Mouse (Mus musculus) cerebellum, postnatal 4 days (tissue): Measurements from ENCODE around the gene Ceacam13.
"Not testable (repeated sequence)": the region's sequence is repeated elsewhere in the genome, so short reads cannot be mapped to it uniquely, and the experiment has no call there.

ENCODE experiments used
- DNase-seq, 2 experiments: peaks; one replicate each; pipeline ENCODE4 v3.0.0; 2022; ENCODE audit warnings: low spot score in 2 of 2, mixed read lengths in 1 of 2

Gene Ceacam13

DNA sequence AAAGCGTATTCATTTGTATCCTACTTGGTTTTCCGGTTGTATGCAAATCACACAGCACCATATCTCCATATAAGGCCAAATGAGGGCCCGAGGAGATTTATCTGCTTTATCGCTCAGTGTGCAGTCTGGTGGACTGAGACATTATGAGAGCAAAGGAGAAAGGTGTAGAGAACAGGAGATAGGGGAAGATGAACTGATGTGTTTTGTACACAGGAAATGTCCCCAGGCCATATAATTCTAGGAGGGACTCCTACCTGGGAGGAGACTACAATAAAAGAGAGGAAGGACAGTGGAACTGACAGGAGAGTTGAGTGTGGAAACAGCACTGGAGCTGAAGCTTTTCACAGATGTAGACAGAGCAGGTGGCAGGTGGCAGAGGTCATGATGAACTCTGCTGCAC, at the start of gene Ceacam13:
Gene Ceacam13, plus strand, starts transcription at position 301 of the 400 bp plus-strand sequence.
- no peak for DNase-seq

DNA sequence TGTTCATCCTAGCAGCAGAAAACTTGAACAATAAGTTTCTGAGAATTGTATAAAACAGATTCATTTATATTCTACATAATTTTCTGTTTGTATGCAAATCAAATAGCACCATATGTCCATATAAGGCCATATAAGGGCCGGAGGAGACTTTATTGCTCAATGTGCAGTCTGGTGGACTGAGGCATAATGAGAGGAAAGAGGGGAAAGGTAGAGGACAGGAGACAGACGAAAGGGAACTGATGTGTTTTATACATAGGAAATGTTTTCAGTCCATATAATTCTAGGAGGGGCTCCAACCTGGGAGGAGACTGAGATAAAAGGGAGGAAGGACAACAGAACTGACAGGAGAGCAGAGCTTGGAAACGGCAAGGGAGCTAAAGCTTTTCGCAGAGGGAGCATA, 37.9 kb upstream of the Ceacam13 start, which contains the start of gene Ceacam11:
Gene Ceacam11, plus strand, starts transcription at position 301 of the 400 bp plus-strand sequence.
- DNase-seq: no peak

DNA sequence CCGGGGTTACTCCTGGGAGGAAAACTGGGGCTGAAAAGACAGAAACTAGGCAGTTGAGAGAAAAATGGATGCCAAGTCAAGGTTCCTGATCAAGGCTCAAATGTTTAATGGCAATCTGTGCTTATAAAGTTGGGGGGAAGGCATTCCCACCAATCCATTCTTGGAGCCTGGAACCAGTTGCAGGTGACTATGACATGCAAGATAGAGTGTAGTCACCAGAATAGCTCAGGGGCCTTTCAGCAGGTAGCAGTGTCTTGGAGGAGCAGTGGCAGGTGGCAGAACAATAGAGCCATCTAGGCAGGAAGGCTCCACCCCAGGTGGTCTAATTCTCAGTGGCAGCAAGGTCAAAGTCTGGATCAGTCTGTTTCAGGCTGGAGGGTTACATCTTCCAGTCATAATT, 8.6 kb upstream of the Ceacam13 start:
- not testable (repeated sequence) for DNase-seq

DNA sequence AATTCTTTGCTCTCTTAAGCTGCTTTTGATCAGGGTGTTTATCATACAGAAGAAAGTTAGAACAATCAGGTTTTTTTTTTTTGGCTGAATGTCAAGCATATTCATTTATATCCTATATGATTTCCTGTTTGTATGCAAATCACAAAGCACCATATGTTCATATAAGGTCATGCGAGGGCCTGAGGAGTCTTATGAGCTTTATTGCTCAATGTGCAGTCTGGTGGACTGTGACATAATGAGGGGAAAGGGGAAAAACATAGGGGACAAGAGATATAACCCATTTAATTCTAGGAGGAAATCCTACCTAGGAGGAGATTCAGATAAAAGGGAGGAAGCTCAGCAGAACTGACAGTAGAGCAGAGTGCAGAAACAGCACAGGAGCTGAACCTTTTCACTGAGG, 55.9 kb downstream of the Ceacam13 start, which contains the start of gene Ceacam12:
Gene Ceacam12, plus strand, starts transcription at position 301 of the 400 bp plus-strand sequence.
- no peak for DNase-seq
